Mouse (Mus musculus): Measurements from ENCODE around the gene Nup153. TPM values are rescaled to one million over a fixed set of nuclear protein-coding genes. Genes with fewer than 3 reads are reported as not detected.

Gene Nup153
- polyA plus RNA-seq, 1 experiment: 28.4 TPM

DNA sequence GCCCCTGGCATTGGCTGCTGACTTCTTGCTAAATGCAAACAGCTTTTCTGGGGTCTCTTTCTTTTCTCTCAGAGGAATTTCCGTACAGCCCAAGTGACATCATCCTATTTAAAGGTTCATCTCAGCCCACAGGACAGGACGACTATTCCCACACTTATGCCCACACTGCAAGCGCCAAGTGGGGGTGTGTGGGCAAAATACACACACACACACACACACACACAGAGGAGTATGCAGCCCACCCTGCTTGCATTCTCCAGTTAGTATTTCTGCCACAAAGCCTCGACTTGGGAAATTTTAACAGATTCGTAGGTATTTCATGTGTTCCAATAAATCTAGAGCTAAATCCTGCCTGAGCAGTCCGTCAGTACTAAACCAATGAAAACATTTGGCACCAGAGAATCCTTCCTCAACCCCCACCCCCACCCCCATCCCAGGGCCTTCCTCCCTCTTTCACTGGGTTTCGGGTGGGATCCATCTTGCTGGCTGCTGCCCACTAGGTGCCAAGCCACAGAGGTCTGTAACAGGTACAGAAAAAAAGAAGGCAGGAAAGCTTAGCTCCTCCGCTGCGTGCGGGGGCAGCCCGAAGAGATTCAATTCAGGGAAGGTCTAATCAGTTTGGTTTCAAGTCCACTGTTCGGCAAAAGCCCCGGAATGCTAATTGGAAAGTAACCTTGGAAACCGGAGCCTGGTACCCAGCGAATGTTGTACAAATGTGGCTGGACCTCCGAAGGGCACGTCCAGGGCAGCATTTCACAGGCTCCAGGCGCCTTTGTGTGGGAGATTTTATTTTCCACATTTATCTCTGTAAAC, 94.2 kb downstream of the Nup153 start:
- Histone ChIP-seq H3K27ac (ENCODE audit: insufficient read depth, low read length) (peak overlapping the region; percentile 68), H3K4me3 (ENCODE audit: insufficient read depth, low read length) (no peak overlapping the region), H3K4me1 (ENCODE audit: control insufficient read depth, insufficient read depth, low read length) (peaks cover 7% of the 10 kb centered on the region)
- TF ChIP-seq POLR2A (IDR thresholded peaks at IDR 0.05; ENCODE audit: extremely low read depth, insufficient read depth, low read length) (no peak), CTCF (IDR thresholded peaks at IDR 0.05; ENCODE audit: extremely low read depth, insufficient read depth, low read length) (no peak)

DNA sequence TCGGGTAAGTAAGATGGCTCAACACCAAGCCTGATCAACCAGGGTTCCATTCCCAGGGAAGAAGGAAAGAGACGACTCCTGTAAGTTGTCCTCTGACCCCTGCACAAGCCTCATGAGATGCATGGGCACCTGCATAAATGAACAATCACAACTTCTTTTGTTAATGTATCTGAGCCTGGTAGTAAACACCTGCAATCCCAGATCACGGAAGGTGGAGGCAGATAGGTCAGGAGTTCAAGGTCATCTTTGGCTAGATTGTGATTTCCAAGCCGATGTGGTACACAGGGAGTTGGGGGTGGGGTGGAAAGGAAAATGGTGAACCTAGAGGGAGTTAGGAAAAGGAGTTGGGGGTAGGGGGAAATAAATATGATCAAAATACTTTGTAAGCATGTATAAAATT, 94.9 kb downstream of the Nup153 start:
- Histone ChIP-seq H3K4me1 (ENCODE audit: control insufficient read depth, insufficient read depth, low read length) (peaks cover 9% of the 10 kb centered on the region), H3K4me3 (ENCODE audit: insufficient read depth, low read length) (no peak overlapping the region), H3K27ac (ENCODE audit: insufficient read depth, low read length) (no peak overlapping the region)
- TF ChIP-seq POLR2A (IDR thresholded peaks at IDR 0.05; ENCODE audit: extremely low read depth, insufficient read depth, low read length) (no peak), CTCF (IDR thresholded peaks at IDR 0.05; ENCODE audit: extremely low read depth, insufficient read depth, low read length) (no peak)

Other genes with a start within 250 kb of the Nup153 start
- 213 and 221 TPM in 2 replicates for gene Cap2, start 226.1 kb downstream of the Nup153 start, polyA plus RNA-seq (2012; rRNA removed)
- 45.6 and 46.1 TPM in 2 replicates for gene Fam8a1, start 58.4 kb downstream of the Nup153 start, polyA plus RNA-seq (2012; rRNA removed)
- 16.0 TPM in 2 replicates for gene Kif13a, start 201.9 kb upstream of the Nup153 start, polyA plus RNA-seq (2012; rRNA removed)

All from cortical plate, adult 2 months (tissue).